Mouse (Mus musculus): ENCODE data around the gene Prss53.
"Not testable (repeated sequence)": the region's sequence is repeated elsewhere in the genome, so short reads cannot be mapped to it uniquely, and the experiment has no call there.

Prss53 gene

DNA sequence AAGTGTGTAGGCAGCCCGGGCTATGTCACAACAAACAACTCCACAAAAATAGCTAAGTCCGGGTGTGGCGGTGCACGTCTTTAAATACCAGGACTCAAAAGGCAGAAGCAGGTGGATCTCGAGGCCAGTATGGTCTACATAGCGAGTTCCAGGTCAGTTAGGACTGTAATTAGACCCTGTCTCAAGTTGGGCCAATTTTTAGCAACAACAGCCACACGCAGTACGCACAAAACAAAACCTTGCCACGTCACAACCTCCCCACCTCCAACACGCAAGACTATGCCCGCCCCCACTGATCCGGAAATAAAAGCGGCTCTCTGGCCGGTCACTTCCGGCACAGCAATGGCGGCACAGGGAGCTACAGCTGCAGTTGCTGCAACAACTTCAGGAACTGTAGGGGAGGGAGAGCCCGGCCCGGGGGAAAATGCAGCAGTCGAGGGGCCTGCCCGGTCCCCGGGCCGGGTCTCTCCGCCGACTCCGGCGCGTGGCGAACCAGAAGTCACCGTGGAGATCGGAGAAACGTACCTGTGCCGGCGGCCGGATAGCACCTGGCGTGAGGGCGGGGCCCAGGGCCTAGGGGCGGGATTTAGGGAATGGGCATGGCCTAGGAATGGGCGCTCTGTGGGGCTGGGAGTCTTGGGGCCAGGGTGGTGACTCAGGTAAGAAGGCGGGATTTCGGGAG, 21.6 kb upstream of the Prss53 start, which contains the start of gene Kat8:
Kat8 (plus strand) TSS at position 327 of the 682 bp plus-strand sequence.
- peak; percentile 69 to 79 for DNase-seq

DNA sequence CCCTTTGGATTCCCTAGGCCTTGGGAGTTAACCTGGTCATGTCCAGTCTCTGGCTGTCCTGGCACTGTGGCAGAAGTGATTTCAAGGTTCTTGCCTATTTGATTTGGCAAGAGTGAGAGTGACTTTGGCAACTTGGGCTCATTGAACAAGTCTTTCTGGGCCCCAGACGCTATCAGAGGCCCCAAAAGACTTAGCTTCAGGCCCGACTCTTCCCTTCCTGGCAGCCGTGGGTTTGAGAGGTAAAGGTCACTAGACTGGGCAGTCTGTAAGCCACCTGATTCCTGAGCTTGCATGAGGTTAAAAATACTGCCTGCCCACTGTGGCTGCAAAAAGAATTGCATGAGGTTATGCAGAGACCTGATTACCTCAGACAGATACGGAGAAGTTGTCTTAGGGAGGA, 17.9 kb upstream of the Prss53 start:
- DNase-seq: no peak

DNA sequence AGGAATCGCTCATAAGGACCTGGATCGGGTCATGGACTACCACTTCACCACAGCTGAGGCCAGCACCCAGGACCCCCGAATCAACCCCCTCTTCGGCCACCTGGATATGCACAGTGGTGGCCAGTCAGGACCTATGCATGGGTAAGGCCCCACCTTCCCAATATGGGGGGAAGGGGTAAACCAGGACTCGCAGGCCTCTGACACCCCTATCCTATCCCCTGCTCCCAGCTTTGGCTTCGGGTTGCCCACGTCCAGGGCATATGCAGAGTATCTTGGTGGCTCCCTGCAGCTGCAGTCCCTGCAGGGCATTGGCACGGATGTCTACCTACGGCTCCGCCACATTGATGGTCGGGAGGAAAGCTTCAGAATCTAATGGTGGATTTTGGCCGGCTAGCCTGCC, 17.2 kb upstream of the Prss53 start:
- no peak for DNase-seq

DNA sequence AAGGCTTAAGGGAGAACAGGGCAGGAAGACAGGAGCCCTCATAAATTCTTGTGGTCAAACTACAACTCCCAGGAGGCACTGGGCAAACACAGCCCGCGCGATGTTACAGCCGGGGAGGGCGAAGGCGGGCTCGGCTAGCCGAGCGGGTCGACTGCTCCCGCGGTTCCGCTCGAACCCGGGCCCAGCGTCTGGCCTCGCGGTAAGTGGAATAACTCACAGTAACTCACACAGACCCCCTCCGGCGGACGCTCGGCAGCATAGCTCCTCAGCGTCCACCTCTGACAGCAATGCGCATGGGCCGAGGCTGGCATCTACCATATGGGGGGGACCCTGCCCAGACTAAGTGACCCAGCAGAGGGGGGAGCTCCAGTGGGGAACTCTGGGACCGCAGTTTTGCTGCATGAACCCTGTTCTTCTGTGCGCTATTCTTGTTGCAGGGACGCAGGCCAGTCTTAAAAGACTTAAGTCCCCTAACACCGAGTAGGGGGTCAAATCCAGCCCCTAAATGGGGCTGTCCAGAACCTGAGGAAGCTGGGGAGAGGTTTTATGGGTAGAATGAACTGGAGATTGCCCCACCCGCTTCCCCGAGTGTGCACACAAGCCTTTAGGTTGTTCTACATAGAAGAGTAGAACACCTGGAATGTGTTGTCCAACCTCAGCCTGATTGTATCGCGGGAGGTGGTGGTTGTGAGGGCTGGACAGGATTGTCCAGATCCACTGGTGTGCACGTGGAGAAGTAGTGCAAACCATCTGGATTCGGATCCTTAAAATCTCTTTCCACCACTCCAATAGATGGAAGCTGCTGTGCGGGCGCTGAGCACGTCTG, 13.4 kb upstream of the Prss53 start, which contains the start of gene Bckdk:
Bckdk (plus strand) TSS at position 112 of the 826 bp plus-strand sequence.
- peak; percentile 58 to 70 for DNase-seq

DNA sequence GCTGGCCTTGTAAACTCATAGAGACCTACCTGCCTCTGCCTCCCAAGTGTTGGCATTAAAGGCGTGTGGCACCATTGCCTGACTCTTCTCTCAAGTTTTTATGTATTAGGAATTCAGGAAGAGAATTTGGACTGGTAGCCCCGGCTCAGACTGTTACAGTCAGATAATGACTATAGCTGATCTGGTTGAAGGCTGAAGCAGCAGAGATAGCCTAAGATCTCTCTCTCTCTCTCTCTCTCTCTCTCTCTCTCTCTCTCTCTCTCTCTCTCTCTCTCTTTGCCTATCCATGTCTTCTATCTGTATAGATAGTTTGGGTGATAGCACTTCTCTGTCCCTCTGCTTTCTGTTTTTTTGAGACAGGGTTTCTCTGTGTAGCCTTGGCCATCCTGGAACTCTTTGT, 11.0 kb upstream of the Prss53 start:
- no peak for DNase-seq

DNA sequence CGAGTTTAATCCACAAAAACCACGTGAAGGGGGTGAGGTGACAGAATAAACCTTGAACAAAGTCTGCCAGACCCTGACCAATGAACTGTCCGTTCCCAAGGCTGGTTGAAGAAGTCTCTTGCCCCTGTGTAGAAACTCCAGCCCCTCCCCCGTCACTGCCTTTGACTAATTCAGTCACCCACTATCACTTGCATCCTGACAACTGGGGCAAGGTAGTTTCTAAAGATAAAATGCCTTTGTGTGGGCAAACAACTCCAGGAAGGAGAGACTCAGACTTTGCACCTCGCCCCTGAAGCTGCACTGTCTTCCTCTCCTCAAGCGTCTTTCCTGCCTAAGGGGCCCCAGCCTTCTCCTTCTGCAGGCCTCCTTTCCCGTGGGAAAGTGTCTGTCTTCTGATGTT, 9.2 kb upstream of the Prss53 start:
- DNase-seq: no peak

DNA sequence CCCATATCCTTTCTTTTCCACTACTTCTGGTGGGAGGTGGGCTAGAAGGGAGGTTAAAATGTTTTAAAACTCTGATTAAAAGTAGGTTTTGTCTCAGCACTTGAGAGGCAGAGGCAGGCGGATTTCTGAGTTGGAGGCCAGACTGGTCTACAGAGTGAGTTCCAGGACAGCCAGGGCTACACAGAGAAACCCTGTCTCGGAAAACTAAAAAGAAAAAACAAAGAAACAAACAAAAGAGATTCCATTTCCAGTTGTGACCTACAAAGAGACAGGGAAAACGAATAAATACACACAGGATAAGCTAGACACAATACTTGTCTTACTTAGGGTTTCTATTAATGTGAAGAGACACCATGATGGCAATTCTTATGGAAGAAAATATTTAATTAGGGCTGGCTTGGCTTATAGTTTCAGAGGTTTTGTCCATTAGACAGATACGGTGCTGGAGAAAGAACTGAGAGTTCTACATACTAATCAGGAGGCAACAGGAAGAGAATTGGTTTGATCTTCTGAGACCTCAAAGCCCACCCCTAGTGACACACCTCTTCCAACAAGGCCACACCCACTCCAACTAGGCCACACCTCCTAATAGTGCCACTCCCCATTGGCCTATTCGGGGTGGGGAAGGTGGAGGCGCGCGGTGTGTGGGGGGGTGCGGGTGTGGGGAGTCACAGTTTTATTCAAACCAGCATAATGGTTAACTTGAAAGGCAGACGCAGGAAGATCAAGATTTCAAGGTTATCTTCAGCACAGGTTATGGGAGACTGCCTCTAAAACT, 7.6 kb upstream of the Prss53 start:
- DNase-seq: no peak

DNA sequence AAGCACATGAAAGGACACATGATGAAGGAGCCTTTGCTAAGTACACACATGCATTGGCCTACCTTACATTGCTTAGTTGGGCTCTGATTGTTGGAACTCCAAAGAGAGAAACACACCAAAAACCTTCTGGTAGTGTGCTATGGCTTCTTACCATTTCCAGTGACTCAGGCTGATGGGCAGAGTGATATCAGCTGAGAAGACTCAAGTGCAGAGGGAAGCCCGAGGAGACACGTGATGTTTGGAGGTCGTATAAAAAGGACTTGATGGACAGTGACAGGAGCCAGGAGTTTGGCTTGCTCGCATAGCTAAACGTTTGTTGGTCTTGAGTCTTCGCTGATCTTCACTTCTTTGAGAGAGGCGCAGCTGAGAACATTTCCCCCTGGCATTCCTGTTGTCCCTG, 6.8 kb upstream of the Prss53 start:
- no peak for DNase-seq

DNA sequence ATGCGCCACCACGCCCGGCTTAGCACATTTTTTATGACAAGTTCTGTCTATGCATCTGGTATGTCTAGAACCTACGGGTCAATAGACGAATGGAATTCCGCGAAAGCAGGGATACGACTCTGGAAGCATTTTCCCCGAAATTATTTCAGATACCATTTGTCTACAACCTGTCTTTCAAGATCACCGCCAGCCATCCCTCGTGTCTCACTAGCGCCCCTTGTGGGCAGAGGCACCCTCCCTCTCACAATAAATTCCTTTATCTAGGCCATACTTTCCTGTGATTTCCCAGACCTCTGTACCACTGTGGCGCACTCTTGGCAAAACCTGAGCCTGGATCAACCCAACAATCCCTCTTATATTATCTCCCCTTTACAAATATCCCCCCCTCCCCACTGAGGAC, 5.6 kb upstream of the Prss53 start:
- peak; percentile 45 to 71 for DNase-seq

DNA sequence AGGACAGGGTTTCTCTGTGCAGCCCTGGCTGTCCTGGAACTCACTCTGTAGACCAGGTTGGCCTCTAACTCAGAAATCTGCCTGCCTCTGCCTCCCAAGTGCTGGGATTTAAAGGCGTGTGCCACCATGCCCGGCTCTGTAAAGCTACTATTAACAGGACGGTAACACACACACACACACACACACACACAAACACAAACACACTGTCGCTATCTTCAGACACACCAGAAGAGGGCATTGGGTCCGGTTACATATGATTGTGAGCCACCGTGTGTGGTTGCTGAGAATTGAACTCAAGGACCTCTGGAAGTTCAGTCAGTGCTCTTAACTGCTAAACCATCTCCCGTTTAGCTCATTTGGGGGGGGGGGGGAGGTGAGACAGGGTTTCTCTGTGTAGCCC, 5.1 kb upstream of the Prss53 start:
- DNase-seq: not testable (repeated sequence)

DNA sequence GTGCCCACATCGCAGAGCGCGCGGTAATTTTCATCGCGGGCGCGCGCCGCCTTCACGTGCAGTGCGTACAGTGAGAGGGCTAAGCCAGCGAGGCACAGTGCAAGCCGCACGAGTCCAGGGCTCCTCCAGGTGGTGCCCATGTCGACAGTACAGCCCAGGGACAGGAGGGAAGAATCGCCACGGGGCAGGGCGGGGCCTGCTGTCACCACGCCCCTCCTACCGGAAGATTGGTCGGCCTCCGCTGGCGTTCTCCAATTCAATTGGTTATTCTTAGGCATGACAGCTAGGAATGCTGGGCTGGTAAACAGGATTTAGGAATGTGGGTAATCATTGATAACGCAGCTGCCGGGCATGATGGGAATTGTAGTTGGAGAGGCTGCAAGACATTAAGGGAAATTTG, 4.7 kb upstream of the Prss53 start, which contains the start of the genes Gm21974 and Vkorc1:
Gm21974 (minus strand) TSS at position 13 of the 400 bp plus-strand sequence.
Vkorc1 (minus strand) TSS at position 176 of the 400 bp plus-strand sequence.
- peak; percentile 85 to 93 for DNase-seq

DNA sequence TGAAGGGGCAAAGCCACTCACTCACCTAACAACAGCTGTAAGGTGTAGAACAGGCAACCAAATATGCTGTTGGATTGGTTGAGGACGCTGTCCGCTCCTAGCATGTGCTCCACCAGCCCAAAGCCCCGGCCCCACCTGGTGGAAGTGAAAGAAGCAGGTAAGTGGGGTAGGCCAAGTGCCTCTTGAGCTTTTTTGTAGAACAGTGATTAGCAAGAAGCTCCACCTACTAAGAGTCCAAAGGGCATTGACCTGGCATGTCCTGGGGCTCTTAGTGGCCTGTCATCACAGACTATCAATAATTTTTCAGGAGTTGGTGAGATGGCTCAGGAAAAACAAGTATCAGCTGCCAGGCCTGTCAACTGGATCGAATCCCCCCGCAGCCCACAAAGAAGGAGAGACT, 3.7 kb upstream of the Prss53 start:
- DNase-seq: no peak

DNA sequence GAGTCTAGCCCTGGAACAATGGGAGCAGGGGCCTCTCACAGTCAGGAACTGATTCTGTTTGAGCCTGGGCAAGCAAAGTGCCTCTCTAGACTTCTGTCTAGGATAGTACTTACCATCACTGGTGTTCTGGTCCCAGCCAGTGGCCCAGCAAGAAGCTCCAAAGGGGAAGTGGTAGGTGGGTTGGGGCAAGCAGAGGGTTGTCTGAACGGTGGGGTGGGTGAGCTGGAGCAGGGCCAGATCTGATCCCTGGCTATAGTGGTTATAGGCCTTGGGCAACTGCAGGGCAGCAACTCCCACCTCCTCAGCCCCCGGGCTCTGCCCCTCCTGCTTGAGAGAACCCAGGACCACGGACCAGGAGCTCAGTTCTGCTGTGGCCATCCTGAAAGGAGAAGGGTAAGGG, 1.9 kb downstream of the Prss53 start:
- DNase-seq: no peak

DNA sequence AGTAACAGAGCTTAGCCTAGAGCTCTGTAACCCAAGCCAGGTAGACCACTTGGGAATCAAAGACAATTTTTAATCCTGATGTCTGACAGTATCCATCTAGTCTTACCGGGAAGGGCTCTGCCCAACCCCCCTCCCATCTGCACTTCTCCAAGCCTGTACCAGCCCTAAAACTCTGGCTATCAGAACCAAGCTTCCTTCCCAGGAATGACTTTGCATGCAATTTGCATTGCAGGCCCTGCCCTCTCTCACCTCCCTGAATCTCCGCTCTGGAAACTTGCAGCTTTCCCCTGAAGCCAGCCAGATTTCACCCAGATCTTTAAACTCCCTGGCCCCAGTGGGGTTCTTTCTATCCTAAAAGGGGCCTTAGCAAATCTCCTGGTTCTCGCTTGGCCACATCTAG, 3.0 kb downstream of the Prss53 start:
- no peak for DNase-seq

DNA sequence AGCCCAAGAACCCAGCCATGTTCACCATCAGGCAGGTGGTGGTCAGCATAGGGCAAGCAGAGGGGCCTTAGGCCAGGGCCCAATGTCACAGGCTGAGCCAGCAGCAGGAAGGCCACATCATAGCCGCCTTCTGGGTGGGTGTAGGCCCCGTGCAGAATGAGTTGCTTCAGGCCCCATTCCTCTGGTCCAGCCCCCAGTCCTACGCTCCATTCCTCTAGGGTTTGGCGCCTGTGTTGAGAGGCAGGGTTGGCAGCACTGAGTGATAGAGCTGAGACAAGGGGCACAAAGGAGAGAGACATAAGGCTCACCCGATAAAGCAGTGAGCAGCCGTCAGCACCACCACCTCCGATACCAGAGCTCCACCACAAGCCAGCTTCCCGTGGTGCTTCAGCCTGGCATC, 3.6 kb downstream of the Prss53 start:
- no peak for DNase-seq

DNA sequence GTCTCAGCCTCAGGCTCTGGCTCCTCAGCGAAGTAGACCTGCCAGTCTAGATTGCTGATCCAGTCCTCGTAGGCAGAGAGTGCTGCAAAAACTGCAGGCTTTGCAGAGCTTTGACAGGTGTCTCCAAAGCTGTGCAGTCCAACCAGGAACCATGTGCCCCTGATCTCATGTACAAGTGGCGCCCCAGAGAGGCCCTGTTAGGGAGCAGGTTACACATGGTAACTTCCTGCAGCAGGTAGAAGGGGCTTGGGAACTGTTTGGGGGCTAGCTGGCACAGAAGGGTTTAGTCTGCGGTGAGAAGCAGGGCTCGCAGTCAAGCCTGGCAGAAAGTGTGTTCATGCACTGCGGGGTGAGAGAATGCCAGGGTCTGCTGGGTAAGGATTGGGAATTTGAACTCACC, 4.2 kb downstream of the Prss53 start:
- no peak for DNase-seq

DNA sequence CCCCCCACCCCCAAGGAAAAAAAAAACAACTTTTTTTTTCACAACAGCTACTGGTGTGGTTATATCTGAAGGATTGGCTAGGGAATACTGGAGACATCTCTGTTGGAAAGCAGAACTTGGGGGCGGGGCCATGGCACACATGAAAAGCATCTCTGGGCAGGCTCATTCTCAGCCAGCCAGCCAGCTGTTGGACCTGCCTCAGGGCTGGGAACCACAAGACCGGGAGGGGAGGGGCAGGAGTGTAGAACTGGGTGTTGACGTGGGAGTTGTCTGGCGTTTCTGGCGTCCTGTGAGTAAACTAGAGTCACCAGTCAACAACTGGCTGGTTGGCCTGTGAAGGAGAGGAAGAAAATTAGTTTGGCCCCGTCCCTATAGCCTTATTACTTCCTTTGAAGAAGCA, 4.8 kb downstream of the Prss53 start:
- DNase-seq: no peak

DNA sequence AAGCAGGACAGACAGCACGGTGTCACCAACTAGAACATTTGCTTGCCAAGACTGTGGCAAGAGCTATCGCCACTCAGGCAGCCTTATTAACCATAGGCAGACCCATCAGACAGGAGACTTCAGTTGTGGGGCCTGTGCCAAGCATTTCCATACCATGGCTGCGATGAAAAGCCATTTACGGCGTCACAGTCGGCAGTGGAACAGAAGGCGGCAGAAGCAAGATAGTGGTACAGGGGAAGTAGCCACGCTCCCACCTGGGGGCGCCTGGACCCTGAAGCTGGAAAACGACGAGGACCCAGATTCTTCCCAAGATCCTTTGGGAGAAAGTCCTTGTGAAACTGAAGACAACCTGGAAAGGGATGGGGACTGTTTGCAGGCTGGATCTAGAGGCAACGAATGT, 10.3 kb downstream of the Prss53 start:
- no peak for DNase-seq

DNA sequence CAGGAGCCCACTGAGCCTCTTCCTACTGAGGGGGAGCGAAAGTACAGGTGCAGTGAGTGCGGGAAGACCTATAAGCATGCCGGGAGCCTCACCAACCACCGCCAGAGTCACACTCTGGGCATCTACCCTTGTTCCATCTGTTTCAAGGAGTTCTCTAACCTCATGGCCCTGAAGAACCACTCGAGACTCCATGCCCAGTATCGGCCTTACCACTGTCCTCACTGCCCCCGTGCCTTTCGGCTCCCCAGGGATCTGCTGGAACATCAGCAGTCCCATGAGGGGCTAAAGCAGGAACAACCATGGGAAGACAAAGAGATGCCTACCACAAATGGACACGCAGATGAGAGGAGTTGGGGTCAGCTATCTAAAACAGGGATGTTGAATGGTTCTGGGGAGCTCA, 11.5 kb downstream of the Prss53 start:
- no peak for DNase-seq

DNA sequence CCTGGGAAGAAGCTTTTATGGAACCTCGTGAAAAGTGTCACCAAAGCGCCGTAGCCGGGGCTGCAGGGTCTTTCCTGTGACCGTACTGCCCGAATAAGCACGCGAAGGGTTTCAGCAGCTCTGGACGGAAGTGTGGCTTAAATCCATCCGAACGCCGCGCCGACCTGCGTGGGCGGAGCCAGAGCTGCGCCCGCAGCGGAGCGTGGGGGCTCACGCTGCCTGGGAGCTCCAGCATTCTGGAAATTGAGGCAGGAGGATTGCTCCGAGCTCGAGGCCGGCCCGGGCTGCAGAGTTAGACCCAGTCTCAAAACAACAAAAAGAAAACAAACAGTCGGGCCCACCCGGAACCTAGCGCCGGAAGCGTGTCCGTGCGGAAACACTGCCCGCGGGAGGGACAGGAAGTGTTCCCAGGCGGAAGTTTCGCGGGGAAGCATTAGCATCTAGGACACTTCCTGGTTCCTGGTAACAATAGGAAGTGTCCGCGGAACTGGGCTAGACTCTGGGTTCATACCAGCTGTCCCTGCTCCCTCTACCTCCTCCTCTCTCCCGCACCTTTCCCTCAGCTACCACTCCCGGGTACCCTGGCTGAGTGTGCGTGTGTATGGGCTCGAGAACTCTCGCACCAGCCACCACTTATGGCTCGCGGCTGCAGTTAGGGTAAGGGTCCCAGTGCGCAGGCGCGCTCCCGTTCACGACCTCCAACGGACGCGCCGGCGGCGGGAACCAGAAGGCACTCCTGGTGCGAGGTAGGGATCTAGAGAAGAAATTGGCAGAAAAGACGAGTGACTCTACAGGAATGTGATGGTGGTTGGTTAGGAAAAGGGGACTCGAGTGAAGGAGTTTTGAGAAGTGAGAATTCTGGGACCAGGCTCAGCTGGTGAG, 14.1 kb downstream of the Prss53 start, which contains the start of gene Zfp668:
Zfp668 (minus strand) TSS at position 362 of the 882 bp plus-strand sequence.
- DNase-seq: peak; percentile 78 to 84

DNA sequence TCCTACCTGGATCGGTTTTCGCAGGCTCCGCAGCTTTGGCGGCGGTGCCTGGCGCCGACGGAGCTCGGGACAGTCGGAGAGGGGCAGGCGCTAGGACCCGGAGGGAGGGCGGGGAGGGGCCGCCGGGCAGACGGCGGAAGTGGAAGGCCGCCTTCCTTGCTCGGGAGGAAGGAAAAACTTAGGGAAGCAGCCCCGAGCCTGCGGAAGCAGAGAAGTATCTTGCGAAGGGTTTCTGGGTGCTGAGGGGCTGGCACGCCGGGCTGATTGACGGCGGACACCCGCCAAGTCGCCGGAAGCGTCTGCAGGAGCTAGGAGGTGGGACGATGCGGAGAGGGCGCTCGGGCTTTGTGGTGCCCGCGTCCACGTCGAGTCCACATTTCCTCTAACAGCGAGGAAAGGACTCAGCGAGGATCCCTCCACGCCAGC, 14.7 kb downstream of the Prss53 start, which contains the start of gene Zfp646:
Zfp646 (plus strand) TSS at position 181 of the 426 bp plus-strand sequence.
- peak; percentile 65 to 68 for DNase-seq

DNA sequence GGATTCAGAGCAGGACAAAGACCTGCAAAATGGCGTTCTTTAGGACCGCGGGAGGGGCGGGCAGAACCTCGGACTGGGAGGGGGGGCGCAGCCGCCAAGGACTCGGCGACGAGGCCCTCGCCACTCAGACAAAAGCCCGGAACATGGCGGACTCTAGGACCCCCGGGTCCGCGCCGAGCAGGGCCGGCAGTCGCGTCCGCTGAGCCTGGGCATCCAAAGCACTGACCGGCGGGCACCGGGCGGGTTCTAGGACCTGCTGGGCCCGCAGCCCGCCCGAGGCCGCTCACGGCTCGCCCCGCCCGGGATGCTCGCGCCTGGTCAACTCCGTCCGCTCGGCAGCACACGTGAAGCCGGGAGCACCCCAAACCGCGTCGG, 15.2 kb downstream of the Prss53 start:
- DNase-seq: peak; percentile 85 to 87
